Mouse (Mus musculus): Measurements from ENCODE around the gene Itga2b.

Gene Itga2b

DNA sequence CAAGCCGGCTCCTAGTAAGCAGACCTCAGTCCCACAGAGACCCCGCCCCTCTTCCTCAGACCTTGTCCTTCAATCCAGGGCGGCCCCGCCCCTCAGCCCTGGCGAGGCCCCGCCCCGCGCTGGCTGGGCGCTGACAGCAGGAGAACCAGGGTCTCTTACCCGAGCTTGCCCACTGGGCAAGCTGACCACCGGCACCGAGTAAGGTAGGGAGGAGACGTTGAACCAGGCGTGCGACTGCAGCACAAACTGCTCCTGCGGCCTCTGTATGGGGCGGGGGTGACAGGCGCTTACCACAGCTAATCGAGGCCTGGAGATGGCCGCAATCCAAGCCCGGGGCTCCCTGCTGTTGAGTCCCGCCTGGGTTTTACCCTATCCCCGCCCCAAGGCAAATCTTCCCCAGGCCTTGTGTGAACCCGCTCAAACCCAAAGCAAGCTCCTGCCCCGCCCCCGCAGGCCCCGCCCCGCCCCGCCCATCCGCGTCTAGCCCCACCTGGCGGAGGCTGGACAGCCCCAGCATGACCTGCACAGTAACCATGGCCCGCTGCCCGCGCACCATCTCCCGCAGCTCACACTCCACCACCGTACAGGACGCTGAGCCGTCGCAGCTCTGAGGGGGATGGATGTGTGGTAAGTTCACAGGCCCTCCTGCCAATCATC is 14.1 kb downstream of the Itga2b start:
- DNase-seq = peak; percentile 65

DNA sequence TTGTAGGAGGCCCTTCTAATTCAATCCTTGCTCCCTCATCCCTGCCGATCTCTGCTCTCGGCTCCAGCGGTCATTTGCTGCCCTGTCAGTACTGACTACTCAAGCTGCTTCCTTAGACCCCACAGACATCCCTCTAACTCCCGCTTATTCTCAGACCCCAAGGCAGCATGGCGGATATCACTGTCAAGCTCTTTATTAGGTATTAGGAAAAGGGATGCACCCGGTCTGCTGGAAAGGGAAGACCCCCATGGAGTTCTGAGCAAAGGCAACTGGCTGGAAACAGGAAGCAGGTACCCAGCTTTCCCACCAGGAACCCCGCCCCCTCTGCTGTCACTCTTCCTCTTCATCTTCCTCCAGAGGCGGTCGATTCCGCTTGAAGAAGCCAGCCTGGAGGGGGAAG is 16.8 kb downstream of the Itga2b start:
- DNase-seq = no peak

DNA sequence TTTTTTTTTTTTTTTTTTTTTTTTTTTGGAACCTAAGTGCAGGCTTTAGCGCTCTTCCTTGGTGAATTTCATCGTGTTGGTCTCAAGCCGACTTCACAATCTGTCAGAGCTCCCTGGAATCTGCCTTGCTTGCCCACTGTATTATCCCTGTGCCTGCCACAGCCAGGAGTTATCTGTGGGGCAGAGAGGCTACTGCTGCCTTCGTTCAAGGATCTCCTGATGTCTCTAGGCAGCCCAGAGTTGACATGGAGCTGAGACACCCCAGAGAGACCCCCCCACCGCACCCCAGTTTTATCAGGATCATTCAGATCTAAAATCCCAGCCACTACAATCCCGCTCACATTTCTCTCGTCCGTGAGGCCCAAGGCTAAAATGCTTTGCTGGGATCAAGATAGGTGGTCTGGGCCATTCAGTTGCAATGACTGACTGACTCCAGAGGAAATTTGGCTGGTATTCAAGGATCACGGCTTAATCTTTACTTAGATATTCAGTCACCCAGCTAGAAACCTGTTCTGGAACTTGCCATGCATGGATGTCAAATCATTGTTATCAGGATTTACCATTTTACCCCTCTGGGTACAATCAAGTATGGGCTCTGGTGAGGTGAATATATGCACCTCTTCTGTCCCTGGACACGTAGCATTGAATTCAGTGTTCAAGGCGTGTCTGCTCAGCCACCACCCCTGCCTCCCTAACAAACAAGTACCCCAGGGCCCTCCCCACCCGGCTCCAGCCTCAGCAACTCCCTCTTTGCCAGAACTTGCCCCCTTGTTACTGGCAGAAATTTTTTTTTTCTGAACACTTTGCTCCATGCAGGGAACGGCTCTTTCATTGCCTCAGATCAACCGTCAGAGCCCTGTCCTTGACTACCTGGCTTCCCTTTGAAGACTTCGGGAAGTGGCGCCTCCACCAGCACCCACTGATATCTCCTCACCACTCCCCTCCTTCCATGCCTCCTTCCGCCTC is 20.6 kb downstream of the Itga2b start:
- no peak for DNase-seq

DNA sequence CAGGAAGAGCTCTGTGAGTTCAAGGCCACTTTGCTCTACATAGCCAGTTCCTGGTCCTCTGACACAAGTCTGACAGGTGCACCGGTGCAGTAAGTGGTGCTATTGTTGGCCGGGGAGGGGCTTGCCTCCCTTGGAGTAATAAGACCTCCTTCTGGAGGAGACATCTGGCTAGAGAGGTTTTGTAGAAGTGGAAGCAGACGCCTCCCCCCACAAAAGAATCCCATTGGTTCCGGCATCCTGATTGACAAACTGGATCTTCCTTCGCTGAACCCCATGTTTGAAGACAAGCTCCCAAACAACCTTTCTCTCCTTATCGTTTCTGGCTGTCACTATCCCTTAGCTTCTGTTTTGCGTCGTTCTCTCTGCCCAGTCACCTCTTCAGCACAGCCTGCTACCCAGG is 21.6 kb downstream of the Itga2b start:
- DNase-seq = no peak

DNA sequence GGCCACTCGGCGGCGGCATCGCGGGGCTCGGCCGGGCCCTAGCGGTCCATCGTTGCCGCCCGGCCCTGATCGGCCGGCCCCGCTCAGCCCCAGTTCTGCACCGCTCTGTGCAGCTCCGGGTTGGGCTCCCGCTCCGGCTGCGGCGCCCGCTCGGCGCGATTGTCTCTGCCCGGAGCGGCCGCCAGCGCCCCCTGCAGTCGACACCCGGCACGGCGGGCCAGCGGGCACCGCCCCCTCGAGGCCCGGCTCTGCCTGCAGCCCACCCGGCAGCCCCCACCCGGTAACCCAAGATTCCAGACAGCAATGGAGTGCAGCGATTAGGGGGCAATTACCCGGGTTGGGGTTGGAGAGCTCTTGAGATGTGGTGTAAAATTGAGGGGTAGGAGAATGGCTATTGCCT is 22.4 kb downstream of the Itga2b start, which contains the start of gene Fam171a2:
Gene Fam171a2 (minus strand): TSS at position 186 of the 400 bp plus-strand sequence.
- peak; percentile 93 for DNase-seq

DNA sequence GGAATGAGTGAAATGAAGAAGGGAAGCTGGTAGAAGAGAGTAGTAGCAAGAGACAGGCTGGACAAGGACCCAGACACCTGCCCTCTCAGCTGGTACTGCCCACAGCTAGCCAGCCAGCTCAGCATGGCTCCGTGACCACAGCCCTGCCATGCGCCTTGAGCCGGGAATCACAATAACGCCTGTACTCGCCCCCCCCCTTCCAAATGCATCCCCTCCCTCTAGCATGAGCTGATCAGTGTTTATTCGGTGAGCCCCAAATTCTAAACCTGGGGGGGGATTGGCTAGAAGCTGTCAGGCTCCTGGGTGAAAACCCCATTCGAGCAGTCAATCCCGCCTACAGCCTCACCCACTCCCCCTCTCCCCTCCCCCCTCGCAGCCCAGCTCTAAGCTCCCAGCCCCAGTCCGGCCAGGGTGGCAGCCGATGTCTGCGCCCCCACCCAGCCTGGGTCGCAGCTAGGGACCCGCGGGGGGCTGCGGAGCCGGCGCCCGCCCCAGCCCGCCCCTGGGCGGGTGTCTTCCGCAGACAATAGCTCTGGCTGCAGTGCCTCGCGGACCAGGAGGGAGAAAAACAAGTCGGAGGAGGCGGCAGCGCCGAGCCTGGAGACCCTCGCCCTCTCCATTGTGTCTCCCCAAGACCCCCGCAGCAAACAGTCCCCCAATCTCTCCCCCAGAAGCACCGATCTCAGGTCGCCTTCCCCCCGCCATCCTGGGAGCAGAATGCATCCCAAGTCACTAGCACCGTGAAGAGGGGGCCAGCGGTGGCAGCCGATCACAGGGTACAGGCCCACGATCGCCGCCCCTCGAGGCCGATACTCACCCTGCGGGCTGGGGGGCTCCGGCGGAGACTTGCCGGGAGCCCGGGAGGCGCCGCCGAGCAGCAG is 23.1 kb downstream of the Itga2b start:
- peak; percentile 70 for DNase-seq

DNA sequence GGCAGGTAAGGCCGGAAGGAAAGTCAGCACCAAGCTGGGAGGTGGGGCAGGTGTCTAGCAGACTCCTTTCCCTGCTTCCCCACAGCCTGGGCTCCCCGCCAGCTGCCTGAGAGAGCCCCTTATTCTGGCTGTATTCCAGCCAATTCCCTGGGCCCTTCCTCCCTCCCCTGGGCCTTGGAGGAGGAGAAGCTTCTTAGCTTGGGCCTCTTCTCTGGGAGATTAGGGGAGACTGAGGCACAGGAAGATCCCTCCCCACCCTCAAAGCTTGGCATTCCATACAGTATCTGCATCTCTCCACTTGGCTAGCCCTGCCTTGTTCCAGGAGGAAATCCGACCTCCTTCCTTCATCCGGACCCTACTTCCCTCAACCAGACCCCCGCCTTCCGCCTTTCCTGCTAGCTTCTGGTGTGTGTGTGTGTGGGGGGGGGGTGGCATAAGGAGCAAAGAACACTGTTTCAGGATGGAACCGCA is 24.0 kb downstream of the Itga2b start:
- DNase-seq = peak; percentile 76

DNA sequence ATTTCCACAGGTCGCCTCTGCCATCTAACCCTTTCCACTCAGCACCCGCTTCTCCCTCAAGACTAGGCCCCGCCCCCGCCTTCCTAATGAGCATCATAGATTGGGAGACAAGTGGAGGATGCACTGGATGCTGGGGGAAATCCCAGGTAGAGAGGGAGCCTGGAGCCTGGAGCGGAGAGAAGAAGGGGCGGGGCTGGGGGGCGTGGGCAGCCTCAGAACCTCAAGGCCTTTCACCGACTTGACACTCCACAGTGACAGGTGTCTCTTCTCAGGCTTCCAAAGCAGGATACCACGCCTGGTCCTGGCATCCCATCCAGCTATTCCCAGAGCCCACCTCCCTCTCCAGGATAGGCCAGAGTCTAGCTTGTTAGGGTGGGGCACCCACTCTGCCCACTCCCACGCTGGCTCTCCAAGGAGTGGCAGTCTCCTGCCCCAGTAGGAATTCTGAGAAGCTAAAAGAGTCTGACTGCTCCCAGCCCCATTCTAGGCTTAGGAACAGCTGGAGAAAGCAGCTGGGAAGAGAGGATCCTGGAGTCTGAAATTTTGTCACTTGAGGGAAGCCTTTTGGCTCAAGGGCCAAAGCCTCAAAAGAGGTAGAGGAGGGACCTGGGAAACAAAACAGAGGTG is 24.5 kb downstream of the Itga2b start:
- no peak for DNase-seq

DNA sequence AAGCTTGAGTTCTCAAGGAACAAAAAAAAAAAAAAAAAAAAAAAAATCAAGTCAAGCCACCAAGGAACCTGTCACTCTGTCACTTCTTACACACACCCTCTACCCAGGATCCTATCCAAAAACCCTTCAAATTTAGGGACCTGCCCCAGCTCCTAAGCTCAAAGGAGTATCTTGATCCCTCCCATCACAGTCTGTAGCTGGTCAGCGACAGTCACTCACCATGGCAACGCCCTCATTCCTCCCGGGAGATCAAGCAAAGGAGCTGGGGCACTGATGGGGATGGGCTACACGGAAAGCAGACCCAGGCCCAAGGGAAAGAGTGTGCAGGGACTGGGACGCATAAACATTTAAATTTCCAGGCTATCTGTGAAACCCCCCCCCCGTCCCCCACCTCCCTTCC is 25.1 kb downstream of the Itga2b start:
- DNase-seq = no peak

DNA sequence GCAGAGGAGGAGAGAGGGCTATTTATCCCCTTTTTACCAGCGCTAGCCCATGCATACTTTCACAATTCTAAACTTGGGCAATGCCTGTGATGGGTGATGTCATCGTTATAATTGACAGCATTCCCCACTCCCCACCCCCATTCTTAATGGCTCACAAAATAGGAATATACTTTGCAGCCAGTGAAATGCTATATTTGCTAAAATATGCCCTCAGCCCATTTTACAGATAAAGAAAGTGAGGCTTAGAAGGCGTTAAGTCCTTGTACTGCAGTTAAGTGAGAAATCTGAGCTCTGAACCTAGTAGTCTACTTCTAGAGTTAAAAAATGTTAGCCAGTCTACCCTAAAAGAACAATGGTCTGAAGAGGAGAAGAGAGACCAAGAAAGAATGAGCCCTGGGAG is 25.6 kb downstream of the Itga2b start:
- no peak for DNase-seq

DNA sequence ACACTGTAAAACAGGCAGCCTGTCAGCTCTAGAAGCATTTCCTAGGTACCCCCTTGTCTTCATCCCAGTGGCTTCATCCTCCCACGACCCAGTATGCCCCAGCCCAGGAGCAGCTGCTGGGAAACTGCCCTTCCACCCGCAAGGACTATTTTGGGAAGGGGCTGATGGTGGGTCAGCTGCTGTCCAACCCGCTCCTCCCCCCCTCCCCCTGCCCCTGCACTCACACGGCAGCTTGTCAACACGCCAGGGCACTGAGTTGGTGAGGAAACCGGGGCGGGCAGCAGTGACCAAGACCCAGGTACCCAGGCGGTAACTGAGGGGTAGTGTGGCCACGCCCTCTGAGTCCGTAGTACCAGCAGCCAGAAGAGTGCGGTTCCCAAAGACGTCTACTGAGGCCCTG is 26.2 kb downstream of the Itga2b start:
- DNase-seq = no peak

DNA sequence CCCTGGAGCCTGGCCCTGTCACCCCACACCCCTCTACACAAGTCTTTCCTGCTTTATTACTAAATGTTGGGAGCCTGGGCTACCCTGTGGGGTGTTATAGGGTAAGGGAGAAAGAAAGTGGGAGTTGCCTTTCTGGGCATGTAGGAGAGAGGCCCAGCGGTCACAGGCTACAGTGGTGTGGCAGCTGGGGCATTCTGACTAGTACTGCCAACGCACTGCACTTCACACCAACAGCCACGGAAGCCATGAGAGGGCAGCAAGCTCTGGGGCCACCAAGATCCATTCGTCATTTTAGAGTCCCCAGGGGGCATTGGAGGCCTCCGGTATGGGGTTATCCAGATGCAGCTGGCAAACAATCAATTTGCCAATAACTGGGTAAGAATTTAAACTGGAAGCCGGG is 27.8 kb downstream of the Itga2b start:
- no peak for DNase-seq

DNA sequence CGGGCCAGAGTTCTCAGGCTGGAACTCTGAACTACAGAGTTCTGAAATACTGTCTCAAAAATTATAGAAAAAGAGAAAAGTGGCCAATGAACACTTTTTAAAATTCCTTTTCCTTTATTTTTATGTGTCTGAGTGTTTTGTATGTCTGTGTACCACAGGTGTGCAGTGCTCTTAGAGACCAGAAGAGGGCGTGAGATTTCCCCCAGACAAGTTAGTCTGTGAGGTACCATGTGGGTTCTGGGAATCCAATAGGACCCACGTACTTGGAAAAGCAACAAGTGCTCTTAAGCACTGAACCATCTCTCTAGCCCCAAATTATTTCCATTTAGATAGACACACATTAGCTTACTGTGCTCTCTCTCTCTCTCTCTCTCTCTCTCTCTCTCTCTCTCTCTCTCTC is 28.5 kb downstream of the Itga2b start:
- no peak for DNase-seq

DNA sequence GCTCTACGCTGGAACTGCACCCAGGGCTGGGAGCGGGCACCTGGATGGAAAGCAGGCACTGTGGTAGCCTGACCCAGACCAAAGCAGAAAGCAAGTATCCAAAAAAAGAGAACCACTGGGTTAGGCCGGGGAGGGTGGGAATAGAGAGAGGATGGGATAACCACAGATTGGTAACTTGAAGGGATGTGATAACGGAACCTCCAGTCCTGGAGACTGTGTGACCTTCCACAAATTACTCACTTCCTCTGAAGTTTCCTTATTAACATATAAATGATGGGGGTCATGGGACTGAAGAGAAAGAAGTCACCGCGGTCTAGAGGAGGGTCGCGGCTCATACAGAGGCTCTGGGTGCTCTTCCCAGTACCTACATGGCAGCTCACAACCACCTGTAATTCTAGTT is 29.7 kb downstream of the Itga2b start:
- no peak for DNase-seq

DNA sequence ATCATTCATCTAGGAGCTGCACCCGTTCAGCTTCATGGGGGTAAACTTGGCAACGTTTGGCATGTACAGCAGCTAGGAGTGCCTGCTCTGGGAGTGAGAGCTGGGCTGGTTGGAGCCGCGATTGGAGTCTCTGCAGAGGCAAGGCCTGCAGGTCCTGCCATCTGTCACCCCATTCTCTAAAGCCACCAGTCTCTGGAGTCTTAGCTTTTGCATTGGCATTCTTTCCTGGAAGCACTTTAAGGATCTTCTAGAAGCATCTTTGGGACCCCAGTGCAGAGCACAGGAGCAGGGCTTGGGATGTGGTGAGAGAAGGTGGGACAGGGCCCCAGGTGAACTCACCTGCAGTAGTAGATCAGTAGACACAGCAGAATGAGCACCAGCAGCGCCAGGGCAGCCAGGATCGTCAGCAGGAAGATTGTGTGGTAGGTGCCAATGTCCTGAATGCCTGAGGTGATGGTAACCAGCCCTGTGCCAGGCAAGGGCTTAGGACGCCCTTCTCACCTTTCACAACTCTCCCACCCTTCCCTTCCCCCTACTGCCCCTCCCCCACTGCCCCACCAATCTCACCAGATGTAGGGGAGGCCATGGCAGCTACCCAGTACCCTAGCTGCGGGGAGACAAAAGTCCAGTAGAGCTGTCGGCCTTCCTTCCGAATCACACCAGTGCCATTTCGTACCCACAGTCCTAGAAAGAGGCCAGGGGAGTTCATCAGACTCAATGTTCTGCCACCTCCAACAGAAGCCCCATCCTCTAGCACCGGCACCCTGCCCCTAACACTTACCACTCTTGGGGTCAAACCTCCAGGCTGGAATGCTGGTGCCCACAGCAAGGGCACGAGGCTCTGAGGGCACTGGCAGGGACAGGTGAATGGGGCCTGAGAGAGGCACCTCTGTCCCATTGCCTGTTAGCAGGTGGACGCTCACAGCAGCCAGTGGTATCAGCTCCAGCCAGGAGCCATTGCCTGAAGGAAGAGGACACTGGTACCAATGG is 30.5 kb downstream of the Itga2b start:
- no peak for DNase-seq

DNA sequence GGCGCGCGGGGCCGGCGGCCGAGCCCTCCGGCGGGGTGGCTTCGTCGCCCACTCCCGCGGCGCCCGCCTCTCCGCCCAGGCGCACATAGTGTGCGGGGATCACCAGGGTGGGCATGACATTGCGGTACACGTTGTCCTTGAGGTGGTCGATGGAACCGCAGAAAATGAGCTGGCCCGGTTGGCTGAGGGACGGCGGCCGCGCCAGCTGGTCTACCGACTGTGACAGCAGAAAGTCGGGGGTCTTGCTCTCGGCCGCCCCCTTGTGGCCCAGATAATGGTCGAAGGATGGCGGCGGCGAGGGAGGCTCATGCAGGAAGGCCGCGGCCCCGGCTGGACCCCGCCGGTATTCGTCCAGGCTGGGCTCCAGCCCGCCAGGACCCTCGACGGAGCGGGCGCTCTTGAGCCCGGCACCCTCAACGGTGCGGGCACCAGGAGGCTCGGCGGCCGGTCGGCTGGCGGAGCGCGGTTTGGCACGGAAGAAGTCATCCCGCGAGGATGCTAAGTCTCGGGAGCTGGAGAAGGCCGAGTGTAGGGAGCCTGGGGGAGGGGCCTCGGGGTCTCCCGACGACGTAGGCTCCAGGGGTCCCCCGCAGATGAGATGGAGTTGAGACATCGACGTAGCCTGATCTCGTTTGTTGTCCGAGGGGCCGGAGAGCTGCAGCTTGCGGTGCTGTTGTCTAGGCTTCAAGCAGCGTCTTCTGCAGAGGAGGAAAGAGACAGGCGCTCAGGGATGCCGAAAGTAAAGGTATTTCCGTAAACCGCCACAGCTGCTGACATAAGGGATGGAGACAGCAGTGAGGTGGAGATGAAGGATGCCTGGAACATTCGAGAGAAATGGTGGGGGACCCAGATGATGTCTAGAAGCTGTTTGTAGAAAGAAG is 31.5 kb downstream of the Itga2b start:
- peak; percentile 96 for DNase-seq

DNA sequence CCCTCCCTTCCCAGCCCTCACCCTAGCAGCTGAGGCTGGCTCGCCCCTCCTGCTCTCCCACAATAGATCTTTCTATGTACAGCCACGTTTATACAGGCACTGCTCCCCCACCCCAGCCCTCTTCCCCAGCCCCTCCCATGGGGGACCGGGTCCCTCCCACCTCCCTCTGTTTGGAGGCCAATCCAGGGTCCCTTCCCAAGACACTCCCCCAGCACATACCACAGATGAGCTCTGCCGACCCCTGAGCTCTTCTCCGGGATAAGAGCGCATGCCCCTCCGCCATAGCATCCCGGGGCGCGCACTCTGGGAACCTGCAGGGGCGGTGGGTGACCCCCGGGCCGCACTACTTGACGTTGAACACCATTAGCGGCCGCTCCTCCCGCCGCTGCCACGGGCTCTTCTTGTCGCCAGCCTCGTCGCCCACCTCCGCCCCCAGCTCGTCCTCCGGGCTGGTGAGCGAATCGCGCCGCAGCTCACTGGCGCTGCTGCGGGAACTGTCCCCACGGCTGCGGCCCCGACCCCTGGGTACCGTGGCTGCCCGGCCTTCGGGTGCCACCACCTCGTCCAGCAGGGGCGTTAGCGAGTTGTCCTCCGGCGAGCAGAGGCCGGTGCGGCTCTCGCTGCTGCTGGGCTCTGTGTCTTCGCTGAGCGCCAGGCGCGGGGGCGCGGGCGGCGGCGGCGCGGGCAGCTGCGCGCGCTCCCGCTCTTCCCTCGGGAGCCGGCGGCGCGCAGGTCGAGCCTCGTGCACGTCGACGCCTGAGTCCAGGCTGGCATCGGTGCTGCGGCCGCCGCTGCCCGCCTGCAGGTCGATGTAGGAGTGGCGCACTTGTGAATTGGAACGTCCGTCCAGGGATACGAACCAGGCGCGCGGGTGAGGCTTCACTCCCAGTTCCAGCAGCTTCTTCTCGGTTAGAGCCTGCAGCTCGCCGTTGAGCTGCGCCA is 32.5 kb downstream of the Itga2b start:
- peak; percentile 66 for DNase-seq

DNA sequence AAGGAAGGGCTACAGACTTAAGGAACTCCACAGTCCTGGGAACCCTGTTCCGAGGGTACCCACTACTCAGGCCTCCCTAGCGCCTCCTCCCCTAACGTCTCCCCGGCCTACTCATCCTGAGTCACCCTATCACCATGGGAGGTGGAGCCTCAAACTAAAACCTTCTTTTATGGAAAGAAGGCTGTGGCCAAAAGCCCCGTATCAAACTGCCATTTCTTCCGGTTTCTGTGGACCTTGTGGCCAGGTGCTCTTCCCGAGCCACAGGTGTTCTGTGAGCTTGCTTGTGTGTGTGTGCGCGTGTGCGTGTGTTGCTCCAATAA is 33.5 kb downstream of the Itga2b start:
- no peak for DNase-seq
